Mouse (Mus musculus) spleen, adult 12 weeks (tissue): ENCODE results near the gene Alox12b.

ENCODE experiments used
- DNase-seq: peaks from one replicate; pipeline ENCODE4 v3.0.0; 2022; ENCODE audit warnings: low spot score

The Alox12b gene

GRCm38 (mm10) chr11:69178525-69178924 is 21.7 kb downstream of the Alox12b start:
- DNase-seq = no peak

GRCm38 (mm10) chr11:69179512-69179911 is 22.7 kb downstream of the Alox12b start:
- DNase-seq = no peak

GRCm38 (mm10) chr11:69180120-69180519 is 23.3 kb downstream of the Alox12b start:
- no peak for DNase-seq

- no peak for DNase-seq
Observed at GRCm38 (mm10) chr11:69185031-69185430, 28.2 kb downstream of the Alox12b start.

GRCm38 (mm10) chr11:69185936-69186335 is 29.1 kb downstream of the Alox12b start:
- no peak for DNase-seq

- DNase-seq = no peak
Observed at GRCm38 (mm10) chr11:69192840-69193239, 36.1 kb downstream of the Alox12b start.

GRCm38 (mm10) chr11:69196766-69197165 is 40.0 kb downstream of the Alox12b start:
- no peak for DNase-seq

- no peak for DNase-seq
Observed at GRCm38 (mm10) chr11:69197194-69197593, 40.4 kb downstream of the Alox12b start.

- no peak for DNase-seq
Observed at GRCm38 (mm10) chr11:69197743-69198142, 41.0 kb downstream of the Alox12b start, which contains the start of gene Alox8. TSS of gene Alox8 (minus strand) at chr11:69197843.

- DNase-seq = no peak
Observed at GRCm38 (mm10) chr11:69199251-69199650, 42.5 kb downstream of the Alox12b start.

GRCm38 (mm10) chr11:69200231-69200630 is 43.4 kb downstream of the Alox12b start:
- DNase-seq = no peak

GRCm38 (mm10) chr11:69202469-69203230 is 45.9 kb downstream of the Alox12b start:
- DNase-seq = no peak

- no peak for DNase-seq
Observed at GRCm38 (mm10) chr11:69211431-69211830, 54.6 kb downstream of the Alox12b start.

- DNase-seq = no peak
Observed at GRCm38 (mm10) chr11:69217411-69217810, 60.6 kb downstream of the Alox12b start.

GRCm38 (mm10) chr11:69218661-69219060 is 61.9 kb downstream of the Alox12b start:
- no peak for DNase-seq
